Mouse (Mus musculus): ENCODE data around the gene Rpain. TPM values are rescaled to one million over a fixed set of nuclear protein-coding genes. Genes with fewer than 3 reads are reported as not detected.
A peak's percentile ranks its signal among the peaks of the same experiment; 100 is the strongest.

The Rpain gene
- polyA plus RNA-seq, 1 experiment = 34.4 TPM

GRCm38 (mm10) chr11:71003611-71004315 lies 33.8 kb downstream of the Rpain start:
- Histone ChIP-seq H3ac (ENCODE audit: control insufficient read depth, insufficient read length, low read depth) (peak overlapping the region; percentile 65), H3K36me3 (ENCODE audit: control insufficient read depth, insufficient read depth) (peaks cover 42% of the 10 kb centered on the region), H3K4me3 (ENCODE audit: insufficient read depth, poor library complexity, severe bottlenecking) (peak overlapping the region; percentile 96), H3K27me3 (ENCODE audit: control insufficient read depth, insufficient read depth, insufficient read length) (no peaks in the 10 kb centered on the region), H3K79me2 (ENCODE audit: control insufficient read depth, insufficient read depth) (peaks cover 54% of the 10 kb centered on the region), H3K79me3 (ENCODE audit: low read depth) (peaks cover 43% of the 10 kb centered on the region)
- TF ChIP-seq CTCF (IDR thresholded peaks at IDR 0.05; ENCODE audit: control insufficient read depth, insufficient read depth, insufficient read length) = no peak
- no peak for TF ChIP-seq MYOD1 (IDR thresholded peaks at IDR 0.05; ENCODE audit: control insufficient read depth, insufficient read length, low read depth)
- no peak for TF ChIP-seq MYOG (IDR thresholded peaks at IDR 0.05; ENCODE audit: control insufficient read depth, extremely low read depth, insufficient read length)
- no peak for TF ChIP-seq FOSL1 (IDR thresholded peaks at IDR 0.05; ENCODE audit: insufficient read depth, low read length, poor library complexity, severe bottlenecking)
- no peak for TF ChIP-seq MAX (IDR thresholded peaks at IDR 0.05)
- no peak for TF ChIP-seq USF1 (IDR thresholded peaks at IDR 0.05; ENCODE audit: low read depth)

- TF ChIP-seq MAX (IDR thresholded peaks at IDR 0.05) (peak; percentile 100), MYOD1 (IDR thresholded peaks at IDR 0.05; ENCODE audit: control insufficient read depth, insufficient read length, low read depth) (no peak), USF1 (IDR thresholded peaks at IDR 0.05; ENCODE audit: low read depth) (peak; percentile 77), CEBPB (IDR thresholded peaks at IDR 0.05; ENCODE audit: low read depth) (peak; percentile 93), MYOG (IDR thresholded peaks at IDR 0.05; ENCODE audit: control insufficient read depth, extremely low read depth, insufficient read length) (no peak)
- peak within 1 kb of the TSS; percentile 65 for H3ac ChIP-seq (ENCODE audit: control insufficient read depth, insufficient read length, low read depth)
Measured at GRCm38 (mm10) chr11:71004316-71004773, 34.3 kb downstream of the Rpain start, which contains the start of gene Dhx33. TSS of gene Dhx33 (minus strand) at chr11:71004437.

GRCm38 (mm10) chr11:71005046-71005445 lies 35.0 kb downstream of the Rpain start:
- peaks cover 39% of the 10 kb centered on the region for H3K36me3 ChIP-seq (ENCODE audit: control insufficient read depth, insufficient read depth)
- no peaks in the 10 kb centered on the region for H3K27me3 ChIP-seq (ENCODE audit: control insufficient read depth, insufficient read depth, insufficient read length)
- H3K79me3 ChIP-seq (ENCODE audit: low read depth) = peaks cover 34% of the 10 kb centered on the region
- no peak overlapping the region for H3ac ChIP-seq (ENCODE audit: control insufficient read depth, insufficient read length, low read depth)
- H3K79me2 ChIP-seq (ENCODE audit: control insufficient read depth, insufficient read depth) = peaks cover 42% of the 10 kb centered on the region
- no peak overlapping the region for H3K4me3 ChIP-seq (ENCODE audit: insufficient read depth, poor library complexity, severe bottlenecking)
- TF ChIP-seq MYOG (IDR thresholded peaks at IDR 0.05; ENCODE audit: control insufficient read depth, extremely low read depth, insufficient read length) (no peak), CTCF (IDR thresholded peaks at IDR 0.05; ENCODE audit: control insufficient read depth, insufficient read depth, insufficient read length) (no peak), MYOD1 (IDR thresholded peaks at IDR 0.05; ENCODE audit: control insufficient read depth, insufficient read length, low read depth) (no peak), FOSL1 (IDR thresholded peaks at IDR 0.05; ENCODE audit: insufficient read depth, low read length, poor library complexity, severe bottlenecking) (no peak), MAX (IDR thresholded peaks at IDR 0.05) (no peak), USF1 (IDR thresholded peaks at IDR 0.05; ENCODE audit: low read depth) (no peak), CEBPB (IDR thresholded peaks at IDR 0.05; ENCODE audit: low read depth) (no peak)

More at GRCm38 (mm10) chr11:71004316-71004773, 34.3 kb downstream of the Rpain start, which contains the start of gene Dhx33:
- Histone ChIP-seq H3K79me3 (ENCODE audit: low read depth) (peaks cover 41% of the 10 kb centered on the region), H3K27me3 (ENCODE audit: control insufficient read depth, insufficient read depth, insufficient read length) (no peaks in the 10 kb centered on the region), H3K4me3 (ENCODE audit: insufficient read depth, poor library complexity, severe bottlenecking) (peak within 1 kb of the TSS; percentile 96), H3K36me3 (ENCODE audit: control insufficient read depth, insufficient read depth) (peaks cover 39% of the 10 kb centered on the region), H3K79me2 (ENCODE audit: control insufficient read depth, insufficient read depth) (peaks cover 49% of the 10 kb centered on the region)

- Histone ChIP-seq H3ac (ENCODE audit: control insufficient read depth, insufficient read length, low read depth) (no peak overlapping the region), H3K36me3 (ENCODE audit: control insufficient read depth, insufficient read depth) (peaks cover 45% of the 10 kb centered on the region), H3K27me3 (ENCODE audit: control insufficient read depth, insufficient read depth, insufficient read length) (no peaks in the 10 kb centered on the region), H3K4me3 (ENCODE audit: insufficient read depth, poor library complexity, severe bottlenecking) (no peak overlapping the region), H3K79me3 (ENCODE audit: low read depth) (peaks cover 19% of the 10 kb centered on the region), H3K79me2 (ENCODE audit: control insufficient read depth, insufficient read depth) (peaks cover 22% of the 10 kb centered on the region)
- no peak for TF ChIP-seq USF1 (IDR thresholded peaks at IDR 0.05; ENCODE audit: low read depth)
- TF ChIP-seq CTCF (IDR thresholded peaks at IDR 0.05; ENCODE audit: control insufficient read depth, insufficient read depth, insufficient read length) = no peak
- no peak for TF ChIP-seq MYOD1 (IDR thresholded peaks at IDR 0.05; ENCODE audit: control insufficient read depth, insufficient read length, low read depth)
- no peak for TF ChIP-seq MAX (IDR thresholded peaks at IDR 0.05)
- no peak for TF ChIP-seq CEBPB (IDR thresholded peaks at IDR 0.05; ENCODE audit: low read depth)
- TF ChIP-seq FOSL1 (IDR thresholded peaks at IDR 0.05; ENCODE audit: insufficient read depth, low read length, poor library complexity, severe bottlenecking) = no peak
Measured at GRCm38 (mm10) chr11:71007026-71007425, 37.0 kb downstream of the Rpain start.

- Histone ChIP-seq H3K36me3 (ENCODE audit: control insufficient read depth, insufficient read depth) (peaks cover 49% of the 10 kb centered on the region), H3K79me2 (ENCODE audit: control insufficient read depth, insufficient read depth) (peaks cover 14% of the 10 kb centered on the region), H3K27me3 (ENCODE audit: control insufficient read depth, insufficient read depth, insufficient read length) (no peaks in the 10 kb centered on the region), H3K79me3 (ENCODE audit: low read depth) (peaks cover 11% of the 10 kb centered on the region), H3ac (ENCODE audit: control insufficient read depth, insufficient read length, low read depth) (no peak overlapping the region), H3K4me3 (ENCODE audit: insufficient read depth, poor library complexity, severe bottlenecking) (no peak overlapping the region)
- TF ChIP-seq MYOD1 (IDR thresholded peaks at IDR 0.05; ENCODE audit: control insufficient read depth, insufficient read length, low read depth) = no peak
- TF ChIP-seq CTCF (IDR thresholded peaks at IDR 0.05; ENCODE audit: control insufficient read depth, insufficient read depth, insufficient read length) = no peak
- TF ChIP-seq FOSL1 (IDR thresholded peaks at IDR 0.05; ENCODE audit: insufficient read depth, low read length, poor library complexity, severe bottlenecking) = no peak
- TF ChIP-seq USF1 (IDR thresholded peaks at IDR 0.05; ENCODE audit: low read depth) = no peak
- no peak for TF ChIP-seq MAX (IDR thresholded peaks at IDR 0.05)
- no peak for TF ChIP-seq CEBPB (IDR thresholded peaks at IDR 0.05; ENCODE audit: low read depth)
Measured at GRCm38 (mm10) chr11:71007831-71008230, 37.8 kb downstream of the Rpain start.

Data from C2C12 (cell line).